In genomic region chr11:8539593-8540265, GRCm38 (mm10) we compare ENCODE assay signal across 15 mouse cellular contexts.
DNase-seq lines count a peak whose midpoint lies in the region; ATAC-seq and TF ChIP-seq lines count a peak whose summit lies in the region.
"Had no signal": no experiment of that assay in that cellular context is flagged by ENCODE, and none has a peak within 500 bp of the region (broad histone marks: within the 10 kb centered on the region; RNA-seq: fewer than 3 reads in every experiment).

No protein-coding gene starts in this region.

- TF ChIP-seq CTCF in brain, embryonic 14.5 days (IDR thresholded peaks at IDR 0.05; ENCODE audit: borderline replicate concordance, extremely low read depth, insufficient read depth, insufficient read length): no peak

- DNase-seq in kidney, adult 18-20 months: no peak
- peak; percentile 56 for DNase-seq in brain, embryonic 14.5 days (ENCODE audit: low read depth)
- DNase-seq in limb, embryonic 14.5 days (ENCODE audit: low spot score): peak; percentile 66
- DNase-seq in left cerebral cortex, postnatal 25 days (ENCODE audit: low spot score in 2 of 2): no peak
- DNase-seq: B cell, adult 2 months; cerebellum, postnatal 14 days; heart, postnatal 14 days; layer of hippocampus, postnatal 36 days; thymus, adult 2 months had no signal

- H3K27me3 ChIP-seq in forebrain, embryonic 13.5 days: no peaks in the 10 kb centered on the region
- no peaks in the 10 kb centered on the region for H3K27me3 ChIP-seq in forebrain, embryonic 12.5 days
- no peaks in the 10 kb centered on the region for H3K27me3 ChIP-seq in kidney, embryonic 16.5 days (ENCODE audit: insufficient read depth, low read length)
- H3K27me3 ChIP-seq in limb, embryonic 14.5 days (ENCODE audit: control insufficient read depth, insufficient read depth, low read length): no peaks in the 10 kb centered on the region

- 81% methylated on average over 8 of the region's 8 CpGs for WGBS in forebrain, embryonic 13.5 days
- WGBS in forebrain, embryonic 12.5 days: 79% methylated on average over 8 of the region's 8 CpGs
- 35% methylated on average over 8 of the region's 8 CpGs for WGBS in kidney, embryonic 16.5 days
- 59% methylated on average over 8 of the region's 8 CpGs for WGBS in limb, embryonic 14.5 days

- no peaks in the 10 kb centered on the region for H3K36me3 ChIP-seq in forebrain, embryonic 13.5 days (ENCODE audit: poor library complexity, severe bottlenecking)
- no peaks in the 10 kb centered on the region for H3K36me3 ChIP-seq in forebrain, embryonic 12.5 days (replicated peaks)
- peaks cover 15% of the 10 kb centered on the region for H3K36me3 ChIP-seq in kidney, embryonic 16.5 days (ENCODE audit: insufficient read depth, low read length)
- H3K36me3 ChIP-seq in limb, embryonic 14.5 days (ENCODE audit: control insufficient read depth, insufficient read depth, low read length): peaks cover 58% of the 10 kb centered on the region
- H3K36me3 ChIP-seq: G1E had no signal

- no peak overlapping the region for H3K4me3 ChIP-seq in forebrain, embryonic 13.5 days
- no peak overlapping the region for H3K4me3 ChIP-seq in forebrain, embryonic 12.5 days (replicated peaks)
- no peak overlapping the region for H3K4me3 ChIP-seq in kidney, embryonic 16.5 days (ENCODE audit: low read length)
- H3K4me3 ChIP-seq in limb, embryonic 14.5 days (replicated peaks; ENCODE audit: low read length): no peak overlapping the region

- peaks cover 26% of the 10 kb centered on the region for H3K4me1 ChIP-seq in forebrain, embryonic 13.5 days
- H3K4me1 ChIP-seq in forebrain, embryonic 12.5 days: no peaks in the 10 kb centered on the region
- H3K4me1 ChIP-seq in kidney, embryonic 16.5 days (ENCODE audit: insufficient read depth, low read length): peaks cover 56% of the 10 kb centered on the region
- H3K4me1 ChIP-seq in limb, embryonic 14.5 days (ENCODE audit: control insufficient read depth, insufficient read depth, low read length): peaks cover 50% of the 10 kb centered on the region

- TF ChIP-seq POLR2A in brain, embryonic 14.5 days (IDR thresholded peaks at IDR 0.05; ENCODE audit: borderline replicate concordance, extremely low read depth, insufficient read depth, insufficient read length, poor library complexity, severe bottlenecking): no peak
- no peak for TF ChIP-seq POLR2A in limb, embryonic 14.5 days (IDR thresholded peaks at IDR 0.05; ENCODE audit: borderline replicate concordance, extremely low read depth, insufficient read depth, insufficient read length)

- intact Hi-C loops in left cerebral cortex, postnatal 25 days (cut with DNase I): no loop called here

- H3K9ac ChIP-seq in forebrain, embryonic 13.5 days: no peak overlapping the region
- no peak overlapping the region for H3K9ac ChIP-seq in forebrain, embryonic 12.5 days
- 0 out of 2 replicates have a peak overlapping the region, but pooled peaks have one; percentile 22 for H3K9ac ChIP-seq in kidney, embryonic 16.5 days (replicated peaks; ENCODE audit: low read length)
- H3K9ac ChIP-seq in limb, embryonic 14.5 days (ENCODE audit: low read depth, low read length, severe bottlenecking): no peak overlapping the region

- H3K27ac ChIP-seq in forebrain, embryonic 13.5 days: peak overlapping the region; percentile 4; the same call in 1 of the 2 replicates
- H3K27ac ChIP-seq in forebrain, embryonic 12.5 days: no peak overlapping the region
- H3K27ac ChIP-seq in kidney, embryonic 16.5 days (ENCODE audit: low read length): peak overlapping the region; percentile 90
- peak overlapping the region; percentile 67; the same call in 1 of the 2 replicates for H3K27ac ChIP-seq in limb, embryonic 14.5 days (replicated peaks; ENCODE audit: low read depth, low read length)

- ATAC-seq in forebrain, embryonic 13.5 days: no peak
- no peak for ATAC-seq in forebrain, embryonic 12.5 days (ENCODE audit: low FRiP score)
- 0 out of 2 replicates have a peak, but pooled peaks have one; percentile 13 for ATAC-seq in kidney, embryonic 16.5 days (ENCODE audit: low FRiP score, low TSS enrichment)
- ATAC-seq in limb, embryonic 14.5 days (ENCODE audit: low FRiP score, low read depth): peak; percentile 53
- no peak for ATAC-seq in erythroid progenitor cell, adult 5-6 weeks (replicated peaks; ENCODE audit: low FRiP score, poor library complexity, severe bottlenecking)

- no peaks in the 10 kb centered on the region for H3K9me3 ChIP-seq in forebrain, embryonic 13.5 days (replicated peaks)
- H3K9me3 ChIP-seq in forebrain, embryonic 12.5 days: no peaks in the 10 kb centered on the region
- no peaks in the 10 kb centered on the region for H3K9me3 ChIP-seq in kidney, embryonic 16.5 days (ENCODE audit: low read length)
- no peaks in the 10 kb centered on the region for H3K9me3 ChIP-seq in limb, embryonic 14.5 days (ENCODE audit: control insufficient read depth, low read length)

- no peak overlapping the region for H3K4me2 ChIP-seq in forebrain, embryonic 13.5 days
- no peak overlapping the region for H3K4me2 ChIP-seq in forebrain, embryonic 12.5 days
- no peak overlapping the region for H3K4me2 ChIP-seq in kidney, embryonic 16.5 days (replicated peaks; ENCODE audit: low read depth, low read length)
- H3K4me2 ChIP-seq in limb, embryonic 14.5 days (replicated peaks; ENCODE audit: low read depth, low read length, severe bottlenecking): no peak overlapping the region
- H3K4me2 ChIP-seq: liver, embryonic 11.5 days had no signal

Comparison
In these comparisons a context has a peak if more than half of its experiments do, and no peak if none do; other contexts are left out.
1. ATAC-seq: peak in kidney, embryonic 16.5 days (single experiment) and limb, embryonic 14.5 days (single experiment); none in forebrain, embryonic 13.5 days (single experiment), forebrain, embryonic 12.5 days (single experiment) and erythroid progenitor cell, adult 5-6 weeks (single experiment).
2. DNase-seq: peak in brain, embryonic 14.5 days (single experiment) and limb, embryonic 14.5 days (single experiment); none in kidney, adult 18-20 months (single experiment) and left cerebral cortex, postnatal 25 days (0 of 2).